Mouse (Mus musculus) brain, embryonic 14.5 days (tissue): ENCODE data around the gene Sf3b5.

ENCODE experiments used
- CTCF ChIP-seq: fragments of 200-500 bp; IDR thresholded peaks from 2 replicates; pipeline ENCODE4 v1.5.1; 2012; ENCODE audit warnings: inconsistent platforms, mild to moderate bottlenecking, moderate library complexity, borderline replicate concordance; ENCODE audit not compliant: insufficient read depth, insufficient read length; ENCODE audit errors: extremely low read depth
- POLR2A ChIP-seq: fragments of 200-500 bp; IDR thresholded peaks from 2 replicates; pipeline ENCODE4 v1.6.1; 2012; ENCODE audit warnings: mild to moderate bottlenecking, inconsistent platforms, borderline replicate concordance; ENCODE audit not compliant: poor library complexity, insufficient read depth, insufficient read length, severe bottlenecking; ENCODE audit errors: extremely low read depth

GRCm38 (mm10) chr10:12993411-12994039, 11.6 kb upstream of the Sf3b5 start:
- TF ChIP-seq CTCF (no peak), POLR2A (no peak)
